Mouse (Mus musculus) left cerebral cortex, adult 18-20 months (tissue): ENCODE data around the gene Gmpr. TPM values are rescaled to one million over a fixed set of nuclear protein-coding genes. Genes with fewer than 3 reads are reported as not detected.
A peak's percentile ranks its signal among the peaks of the same experiment; 100 is the strongest.

Experiments
- DNase-seq, 2 experiments: peaks; one replicate each; pipeline ENCODE4 v3.0.0; 2021 to 2022; ENCODE audit warnings: low spot score in 2 of 2, mixed read lengths in 1 of 2
- total RNA-seq, 2 experiments: library from RNA; stranded (reverse); gene quantifications; 2 replicates each; pipeline ENCODE4 v1.2.3; 2021

Gene Gmpr
- total RNA-seq, 2 experiments from 2014 or later = 49.5 to 52.7 TPM

DNA sequence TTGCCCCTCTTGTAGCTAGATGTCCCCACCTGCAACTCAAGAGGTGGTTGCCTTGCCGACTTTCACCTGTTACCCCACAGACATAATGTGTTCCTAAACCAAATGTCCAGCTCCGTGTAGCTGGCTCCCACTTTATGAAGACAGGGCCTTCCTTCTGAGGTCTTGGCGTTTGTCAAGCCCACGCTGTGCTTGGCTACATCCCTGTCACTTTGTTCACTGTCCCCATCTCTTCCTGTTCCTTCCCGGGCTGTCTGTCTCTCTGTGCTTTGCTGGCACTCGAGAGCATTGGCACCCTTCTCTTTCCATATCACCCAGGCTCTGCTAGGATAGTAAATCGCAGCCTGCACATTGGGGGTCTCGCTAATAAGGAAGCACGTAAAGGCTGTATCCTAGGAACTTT lies 30.8 kb downstream of the Gmpr start:
- DNase-seq = no peak

DNA sequence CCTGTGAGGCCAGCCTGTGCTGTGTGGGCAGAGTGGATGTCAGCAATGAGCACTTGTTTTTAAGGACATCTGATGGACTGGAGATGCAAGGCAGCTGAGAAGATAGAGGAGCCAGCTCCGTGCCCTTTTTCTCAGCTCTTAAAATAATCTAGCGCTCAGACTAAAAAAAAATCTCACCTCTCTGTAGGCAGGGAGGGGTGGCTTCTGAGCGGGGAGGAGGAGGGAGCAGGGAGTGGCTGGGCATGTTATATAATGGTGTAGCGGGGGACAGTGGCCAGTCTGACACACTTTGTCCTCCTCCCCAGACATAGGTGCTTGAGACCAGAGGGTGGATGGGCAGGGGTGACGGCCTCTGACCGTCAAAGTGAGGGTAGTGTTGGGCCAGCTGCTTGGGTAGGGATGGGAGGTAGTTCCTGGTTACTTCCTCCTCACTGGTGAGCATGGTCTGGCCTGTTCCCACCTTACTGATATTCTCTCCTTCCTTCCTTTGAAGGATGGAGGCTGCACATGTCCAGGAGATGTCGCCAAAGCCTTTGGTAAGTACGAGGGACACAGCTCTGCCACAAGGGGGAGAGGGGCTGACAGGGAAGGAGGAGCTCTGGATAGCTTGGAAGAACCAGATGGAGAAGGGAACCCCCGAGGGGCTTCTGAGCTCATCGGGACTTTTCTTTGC lies 31.4 kb downstream of the Gmpr start:
- peak; percentile 70 to 79 for DNase-seq

DNA sequence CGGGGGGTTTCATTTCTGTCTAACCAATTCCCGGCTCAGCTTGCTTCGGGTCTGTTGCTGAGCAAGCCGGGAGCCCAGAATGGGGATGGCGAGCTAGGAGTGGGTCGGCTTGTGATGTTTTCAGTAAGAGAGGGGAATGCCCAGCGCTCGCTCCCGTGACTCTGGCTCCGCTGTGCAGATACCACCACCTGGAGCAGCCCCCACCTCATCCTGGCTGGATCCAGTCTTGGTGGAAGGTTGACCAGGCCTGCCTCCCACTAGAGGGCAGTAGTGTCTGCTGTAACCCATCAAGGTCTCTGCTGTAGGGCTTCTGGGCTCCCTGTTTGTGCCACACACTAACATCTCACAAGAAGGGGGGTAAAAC lies 31.9 kb downstream of the Gmpr start:
- DNase-seq = peak; percentile 80 to 86

DNA sequence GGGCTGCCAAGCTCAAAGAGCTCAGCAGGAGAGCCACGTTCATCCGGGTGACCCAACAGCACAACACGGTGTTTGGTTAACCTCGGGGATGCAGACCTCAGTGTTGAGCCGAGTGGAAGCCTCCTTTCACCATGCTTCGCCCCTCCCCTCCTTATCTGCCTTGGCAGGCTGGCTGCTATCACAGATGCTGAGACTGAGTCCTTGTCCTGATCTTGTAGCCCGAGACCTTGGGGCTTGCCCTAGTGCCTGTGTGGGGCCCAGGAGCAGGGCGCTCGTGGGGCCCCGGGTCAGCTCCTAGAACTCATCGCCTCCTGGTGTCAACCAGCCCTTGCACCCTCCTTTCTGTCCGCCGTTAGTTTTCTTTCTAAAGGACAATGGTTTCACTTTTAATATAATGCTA lies 38.7 kb downstream of the Gmpr start:
- DNase-seq = no peak

DNA sequence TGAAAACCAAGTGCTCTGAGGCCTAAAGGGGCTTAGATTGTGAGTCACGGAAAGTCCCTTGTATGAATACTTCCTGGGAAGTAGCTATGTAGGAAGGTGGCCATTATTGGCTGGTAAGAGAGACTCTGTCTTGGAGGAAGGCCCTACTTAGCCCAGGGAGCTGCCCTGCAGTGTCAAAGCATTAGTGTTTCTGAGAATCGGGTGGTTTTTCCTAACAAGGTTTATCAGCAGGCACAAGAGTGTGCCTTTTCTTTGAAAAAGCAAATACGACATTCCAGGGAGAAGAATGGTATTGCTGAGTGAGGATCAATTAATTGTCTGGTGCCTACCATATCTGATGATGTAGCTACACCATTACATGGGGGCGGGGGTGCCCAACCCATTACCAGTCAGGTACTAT lies 39.7 kb downstream of the Gmpr start:
- DNase-seq = no peak

DNA sequence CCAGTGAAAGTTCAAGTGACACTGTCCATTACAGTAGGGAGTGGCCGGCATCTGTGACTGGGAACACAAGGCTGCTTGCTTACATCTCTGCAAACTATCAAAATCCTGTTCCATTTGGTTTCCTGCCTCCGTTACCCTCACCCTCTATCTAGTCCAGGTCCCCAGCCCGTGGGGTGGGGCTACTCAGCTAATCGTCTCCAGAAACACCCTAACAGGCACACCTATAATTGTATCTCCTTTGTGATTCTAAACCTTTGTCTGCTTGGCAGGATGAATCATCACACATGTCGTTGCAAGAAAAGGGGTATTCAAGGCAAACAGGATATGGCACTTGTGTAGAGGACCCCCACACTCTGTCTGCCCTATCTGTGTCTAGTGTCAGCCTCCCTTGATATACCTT lies 40.3 kb downstream of the Gmpr start:
- DNase-seq = no peak

DNA sequence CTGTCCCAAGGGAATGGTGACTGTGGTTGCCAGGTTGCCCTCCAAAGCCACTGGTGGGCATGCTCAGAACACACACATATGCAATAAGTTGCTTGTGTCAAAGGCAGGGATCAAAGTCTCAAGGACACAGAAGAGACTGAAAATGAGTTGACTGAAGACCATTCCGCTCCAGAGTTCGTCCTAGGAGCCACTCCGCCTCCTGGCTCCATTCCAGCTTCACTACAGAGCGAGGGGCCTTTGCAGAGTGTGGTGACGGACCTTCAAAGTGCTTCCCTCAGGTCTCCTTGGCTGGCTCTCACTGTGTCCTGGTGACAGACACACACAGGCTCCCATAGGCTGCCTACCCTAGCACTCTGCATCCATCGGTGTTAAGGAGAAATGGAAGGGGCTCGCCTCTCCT lies 46.4 kb downstream of the Gmpr start:
- DNase-seq = no peak

DNA sequence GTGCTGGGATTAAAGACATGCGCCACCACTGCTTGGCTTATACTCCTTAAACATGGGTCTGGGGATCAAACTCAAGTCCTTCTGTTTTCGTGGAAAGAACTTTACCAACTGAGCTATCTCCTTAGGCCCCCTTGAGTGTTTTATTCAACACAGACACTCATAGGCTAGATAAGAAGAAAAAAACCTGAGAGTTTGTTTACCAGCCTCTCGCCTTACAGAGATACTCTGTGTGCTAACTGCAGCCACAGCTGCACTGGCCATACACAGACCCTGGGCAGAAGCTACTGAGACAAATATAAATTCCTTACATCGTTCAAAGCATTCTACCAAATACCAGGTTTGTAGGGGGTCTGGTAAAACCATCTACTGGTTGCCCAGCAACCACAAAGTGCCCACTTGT lies 51.1 kb downstream of the Gmpr start:
- DNase-seq = no peak

DNA sequence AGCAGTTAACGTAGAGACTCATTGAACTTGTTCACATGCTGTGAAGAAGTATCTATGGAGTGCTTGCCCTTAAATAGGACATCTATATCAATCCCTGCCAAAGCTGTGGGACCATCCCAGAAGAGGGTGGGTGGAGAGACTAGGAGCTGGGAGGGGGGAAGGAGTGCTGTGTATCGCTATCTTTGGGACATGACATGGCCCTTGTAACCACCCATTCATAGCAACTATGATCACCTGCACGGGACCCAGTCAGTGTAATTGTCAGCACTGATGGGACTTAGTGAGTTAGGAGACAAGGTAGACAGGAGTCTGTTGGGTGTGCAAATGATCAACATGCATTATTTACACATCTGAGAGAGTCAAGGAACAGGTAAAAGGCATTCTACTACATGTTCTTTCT lies 52.0 kb downstream of the Gmpr start:
- DNase-seq = no peak

DNA sequence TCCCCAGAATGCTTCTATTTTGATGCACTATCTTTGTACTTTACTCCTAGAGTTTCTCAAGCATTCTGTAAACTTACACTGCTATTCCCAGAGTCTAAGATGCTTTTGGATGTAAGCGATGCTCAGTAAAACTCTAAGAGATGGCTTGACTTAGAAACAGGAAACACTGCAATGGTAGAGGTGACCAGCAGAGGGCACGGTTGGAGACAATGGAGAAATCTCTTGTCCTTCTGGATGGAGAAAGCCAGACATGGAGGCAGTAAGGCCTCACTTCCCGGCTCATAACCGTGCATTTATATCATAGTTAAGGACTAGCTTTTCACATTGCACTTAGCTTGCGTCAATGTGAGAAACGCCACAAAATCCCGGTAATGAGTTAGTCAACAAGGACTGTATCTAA lies 53.3 kb downstream of the Gmpr start:
- DNase-seq = no peak

DNA sequence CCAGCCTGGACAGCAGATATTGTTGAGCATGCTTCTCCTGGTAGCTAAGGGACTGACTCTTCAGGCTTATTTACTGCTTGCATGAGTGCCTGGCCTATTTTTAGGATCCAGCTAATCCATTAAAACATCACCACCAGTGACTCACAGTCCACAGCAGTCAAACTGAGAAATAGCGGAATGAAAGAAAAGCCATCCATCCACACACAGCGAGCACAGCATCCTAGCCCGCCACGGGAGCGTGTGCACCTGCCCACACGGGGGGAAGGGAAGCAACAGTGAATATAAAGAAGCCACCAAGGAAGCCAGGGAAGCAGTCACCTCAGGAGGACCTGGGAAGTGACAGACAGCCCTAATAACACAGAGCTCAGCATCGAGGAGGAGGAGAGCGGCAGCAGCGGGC lies 54.8 kb downstream of the Gmpr start:
- DNase-seq = no peak

DNA sequence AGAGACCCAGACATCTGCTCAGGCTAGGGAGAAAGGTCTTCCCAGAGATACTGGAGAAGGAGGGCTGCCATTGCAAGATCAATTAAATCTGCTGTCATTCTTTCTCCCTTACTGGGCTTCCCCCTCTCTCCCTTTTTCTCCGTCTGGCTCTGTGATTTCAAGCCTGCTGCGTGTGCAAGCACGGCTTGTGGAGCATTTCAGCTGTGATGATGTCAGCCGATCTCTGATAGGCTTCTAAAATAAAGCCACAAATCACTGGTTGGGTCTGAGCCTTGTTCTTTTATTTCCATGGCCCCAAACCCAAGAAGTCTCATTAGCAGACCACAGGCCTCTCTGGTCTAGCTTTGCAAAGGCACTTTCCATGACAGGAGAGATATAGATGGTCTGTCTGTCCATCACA lies 57.7 kb downstream of the Gmpr start:
- DNase-seq = no peak

DNA sequence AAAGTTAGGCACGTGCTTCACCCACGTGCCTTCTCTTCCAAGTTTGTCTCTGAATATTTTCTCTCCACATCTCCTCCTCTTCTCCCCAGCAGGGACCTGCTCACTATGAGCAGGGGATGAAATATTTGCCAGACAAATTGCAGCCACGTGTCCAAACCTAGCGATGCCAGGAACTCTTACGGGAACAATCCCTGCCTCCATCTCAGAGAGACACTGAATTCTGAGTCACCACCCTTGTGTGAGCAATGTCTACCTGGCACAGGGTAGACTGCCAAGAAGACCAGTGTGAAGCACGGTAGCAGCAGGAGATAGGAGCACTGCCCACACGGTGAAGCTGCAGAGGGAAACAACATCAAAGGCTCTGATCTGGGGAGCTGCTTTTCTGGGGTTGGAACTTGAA lies 62.7 kb downstream of the Gmpr start:
- peak; percentile 51 to 52 for DNase-seq

DNA sequence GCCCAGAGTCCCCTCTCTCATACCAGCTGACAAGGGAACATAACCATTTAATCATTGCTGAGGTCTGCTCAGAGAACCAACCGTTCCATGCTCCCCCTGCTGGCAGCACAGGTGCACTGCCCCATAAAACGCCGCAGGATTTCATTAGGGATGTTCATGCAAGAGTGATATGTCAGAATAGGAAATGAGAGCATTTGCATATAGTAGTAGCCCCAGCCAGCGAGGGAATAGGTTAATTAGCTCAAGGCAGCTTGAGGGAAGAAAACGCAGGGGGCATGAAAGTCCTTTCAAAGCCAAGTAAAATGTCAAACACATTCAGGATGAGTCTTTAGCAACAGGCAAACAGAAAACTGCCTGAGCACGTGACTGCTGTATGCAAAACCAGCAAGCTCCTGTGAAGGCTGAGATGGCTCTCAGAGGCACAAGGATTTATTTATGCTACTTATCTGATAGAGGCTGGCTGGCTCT lies 64.6 kb downstream of the Gmpr start:
- peak; percentile 83 to 86 for DNase-seq

DNA sequence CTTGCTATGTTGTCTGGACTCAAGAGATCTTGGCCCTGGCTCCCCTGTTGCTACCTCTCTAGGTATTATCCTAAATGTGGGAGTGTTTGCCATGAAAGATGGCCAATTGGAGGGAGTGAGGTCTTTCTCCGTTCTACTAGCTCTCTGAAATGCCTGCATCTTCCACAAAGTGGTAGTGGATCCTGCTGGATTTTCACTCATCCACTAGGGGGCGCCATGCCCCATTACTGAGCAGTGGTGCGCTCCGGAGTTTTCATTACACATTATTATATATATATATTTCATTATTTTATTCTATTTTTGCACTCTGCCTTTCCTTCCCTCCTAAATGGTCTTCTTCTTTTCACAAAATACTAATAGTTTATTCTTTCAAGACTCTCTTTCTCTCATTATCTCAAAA lies 65.5 kb downstream of the Gmpr start:
- peak; percentile 70 to 78 for DNase-seq

DNA sequence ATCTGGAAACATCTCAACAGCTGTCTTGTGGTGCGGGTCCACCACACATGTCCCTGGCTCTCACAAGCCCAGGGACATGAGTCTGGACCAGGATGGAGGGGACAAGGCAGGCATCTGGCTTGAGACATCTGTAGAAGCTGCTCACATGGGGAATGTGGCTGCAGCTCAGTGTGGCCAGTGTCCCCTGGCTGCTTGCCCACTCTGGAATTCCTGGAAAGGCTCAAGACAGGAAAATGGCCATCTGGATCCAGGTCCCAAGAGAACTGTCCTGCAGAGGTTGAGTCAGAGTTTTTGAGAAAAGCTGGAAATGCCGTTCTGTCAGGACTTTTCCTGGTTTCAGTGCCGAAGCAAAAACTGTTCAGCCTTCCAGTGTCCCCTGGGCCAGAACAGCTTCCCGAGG lies 68.9 kb downstream of the Gmpr start:
- no peak for DNase-seq

DNA sequence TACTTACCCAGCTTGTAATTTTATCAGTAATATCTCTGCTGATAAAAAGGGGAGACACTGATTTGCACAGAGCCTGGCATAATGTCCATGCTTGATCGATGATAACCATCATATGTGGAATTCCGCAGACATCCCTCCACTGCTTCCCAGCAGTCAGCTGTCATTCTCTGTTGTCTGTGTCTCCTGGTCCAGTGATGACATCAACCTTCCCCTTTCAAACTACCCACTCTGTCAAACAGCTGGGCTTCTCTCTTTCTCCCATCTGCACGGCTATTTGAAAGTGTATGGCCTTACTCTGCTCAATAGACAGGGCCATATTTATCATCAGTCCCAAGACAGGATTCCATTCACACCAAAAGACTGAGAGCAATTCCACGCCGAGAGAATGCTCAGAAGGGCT lies 70.1 kb downstream of the Gmpr start:
- DNase-seq = no peak

DNA sequence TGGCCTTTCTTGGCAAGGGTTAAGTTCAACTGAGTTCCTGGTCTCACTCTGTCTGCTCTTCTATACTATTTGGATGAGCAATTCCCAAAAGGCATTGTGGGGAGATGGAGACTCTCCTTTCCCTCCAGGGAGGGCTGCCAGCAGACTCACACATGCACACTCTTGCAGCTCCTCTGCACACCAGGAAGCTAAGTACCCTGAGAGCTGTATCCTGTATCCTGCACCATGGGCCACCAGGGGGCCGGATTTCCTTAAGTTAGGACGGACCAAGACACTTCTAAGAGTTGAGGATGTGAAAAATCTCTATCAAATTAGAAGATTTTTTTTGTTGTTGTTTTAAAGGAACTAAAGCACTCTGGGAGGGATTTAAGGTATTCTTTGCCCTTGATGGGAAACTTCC lies 70.5 kb downstream of the Gmpr start:
- no peak for DNase-seq

DNA sequence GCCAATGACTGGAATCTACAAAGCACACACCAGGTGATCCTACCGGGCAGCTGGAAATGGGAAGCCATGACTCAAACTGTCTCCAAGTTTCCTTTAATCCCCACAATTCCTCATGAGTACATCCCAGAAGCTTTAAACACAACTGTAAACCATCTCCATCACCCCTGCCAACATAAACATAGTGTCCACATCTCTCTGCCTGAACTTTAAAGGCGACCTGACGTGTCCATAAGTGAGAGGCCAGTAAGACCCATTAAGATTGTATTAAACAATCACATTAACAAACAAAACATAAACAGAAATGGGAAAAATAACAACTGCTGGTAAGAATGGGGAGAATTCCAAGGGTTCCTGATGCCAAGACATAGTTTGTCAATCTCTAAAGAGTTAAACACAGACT lies 72.5 kb downstream of the Gmpr start:
- no peak for DNase-seq

DNA sequence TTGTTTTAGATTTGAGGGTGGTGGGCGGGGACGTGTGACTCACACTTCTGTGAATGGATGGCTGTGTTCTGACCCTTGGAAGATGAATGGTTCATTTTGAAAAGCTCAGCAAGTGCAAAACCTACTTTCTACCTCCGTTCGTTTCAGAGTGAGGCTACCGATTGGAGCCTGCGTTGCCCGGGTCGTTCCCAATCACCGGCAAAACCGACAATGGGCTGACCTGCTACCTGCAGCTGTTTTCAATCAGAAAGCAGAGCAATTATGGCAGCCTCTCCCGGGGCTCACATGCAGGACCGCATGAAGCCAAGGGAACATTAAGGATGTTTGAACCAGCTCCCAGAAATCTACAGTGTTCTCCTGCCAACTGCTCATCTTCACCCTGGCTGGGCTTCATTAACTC lies 75.0 kb downstream of the Gmpr start:
- no peak for DNase-seq

DNA sequence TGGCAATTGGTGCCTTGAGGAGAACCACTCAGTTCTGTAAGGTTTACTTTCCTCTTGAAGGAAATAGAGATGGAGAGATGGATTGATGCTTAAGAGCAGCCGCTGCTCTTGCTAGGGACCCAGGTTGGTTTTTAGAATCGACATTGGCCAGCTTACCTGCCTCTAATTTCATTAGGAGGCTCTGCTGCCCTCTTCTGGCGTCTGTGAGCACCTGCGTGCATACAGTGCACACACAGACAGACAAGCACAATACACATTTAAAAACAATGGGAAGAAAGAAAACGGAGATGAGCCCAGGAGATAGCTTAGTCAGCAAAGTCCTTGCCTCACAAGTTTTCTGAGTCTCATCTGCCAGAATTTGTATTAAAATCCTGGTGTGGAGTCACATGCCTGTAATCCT lies 75.8 kb downstream of the Gmpr start:
- DNase-seq = no peak

DNA sequence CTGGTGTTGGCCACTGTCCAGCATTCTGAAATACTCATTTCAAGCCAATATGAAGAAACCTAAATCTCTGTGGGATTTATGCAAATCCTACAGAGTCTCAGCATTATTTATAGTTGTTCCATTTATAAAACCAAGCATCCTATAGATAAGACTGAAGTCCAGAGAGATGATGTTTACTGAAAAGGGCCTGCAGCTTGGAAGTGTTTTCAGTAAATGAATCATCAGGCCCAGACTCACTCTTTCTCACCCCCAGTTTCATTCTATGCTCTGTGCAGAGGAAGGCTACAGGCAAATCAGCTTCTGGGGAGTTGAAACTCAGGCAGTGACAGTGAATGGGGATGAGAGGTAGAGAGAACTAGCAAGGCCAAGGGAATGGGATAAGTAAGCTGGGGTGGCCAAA lies 83.7 kb downstream of the Gmpr start:
- no peak for DNase-seq

DNA sequence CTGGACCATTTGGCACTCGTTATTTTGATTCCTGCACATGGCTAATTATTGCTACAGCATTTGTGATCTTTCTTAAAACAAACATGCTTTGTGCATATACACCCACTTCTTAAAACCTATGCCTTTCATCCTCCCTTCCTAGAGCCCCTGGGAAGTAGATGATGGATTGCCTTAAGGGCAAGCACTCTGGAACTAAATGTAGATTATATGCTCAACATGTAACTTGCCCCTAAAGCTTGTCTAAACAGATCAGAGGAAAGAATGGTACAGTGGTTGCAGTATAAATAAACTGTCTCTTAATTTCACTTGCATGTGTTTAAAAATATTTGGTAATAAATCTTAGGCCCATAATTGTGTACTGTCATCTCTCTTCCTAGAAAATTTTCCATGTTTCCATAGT lies 86.7 kb downstream of the Gmpr start:
- DNase-seq = no peak

DNA sequence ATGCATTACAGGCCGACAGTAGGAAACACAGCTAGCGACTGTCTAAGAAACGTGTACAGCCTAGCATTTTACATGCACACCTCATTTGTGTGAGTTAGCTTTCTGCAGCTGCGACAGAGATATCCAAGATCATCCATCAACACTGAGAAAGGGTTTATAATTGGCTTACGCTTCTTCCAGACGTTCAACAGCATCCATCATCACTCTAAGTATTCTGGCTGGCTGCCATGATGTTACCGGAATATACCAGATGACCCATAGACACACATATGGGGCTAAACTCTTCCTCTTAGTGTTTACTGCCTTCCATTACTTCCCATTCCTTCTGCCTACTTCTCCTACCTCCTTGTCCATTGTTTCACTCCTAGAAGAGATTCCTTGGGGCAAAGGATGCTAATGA lies 88.2 kb downstream of the Gmpr start:
- no peak for DNase-seq
